Mouse (Mus musculus) brain, embryonic 14.5 days (tissue): Measurements from ENCODE around the gene Serhl.

ENCODE experiments used
- CTCF ChIP-seq: fragments of 200-500 bp; IDR thresholded peaks from 2 replicates; pipeline ENCODE4 v1.5.1; 2012; ENCODE audit warnings: inconsistent platforms, mild to moderate bottlenecking, moderate library complexity, borderline replicate concordance; ENCODE audit not compliant: insufficient read depth, insufficient read length; ENCODE audit errors: extremely low read depth
- POLR2A ChIP-seq: fragments of 200-500 bp; IDR thresholded peaks from 2 replicates; pipeline ENCODE4 v1.6.1; 2012; ENCODE audit warnings: mild to moderate bottlenecking, inconsistent platforms, borderline replicate concordance; ENCODE audit not compliant: poor library complexity, insufficient read depth, insufficient read length, severe bottlenecking; ENCODE audit errors: extremely low read depth

DNA sequence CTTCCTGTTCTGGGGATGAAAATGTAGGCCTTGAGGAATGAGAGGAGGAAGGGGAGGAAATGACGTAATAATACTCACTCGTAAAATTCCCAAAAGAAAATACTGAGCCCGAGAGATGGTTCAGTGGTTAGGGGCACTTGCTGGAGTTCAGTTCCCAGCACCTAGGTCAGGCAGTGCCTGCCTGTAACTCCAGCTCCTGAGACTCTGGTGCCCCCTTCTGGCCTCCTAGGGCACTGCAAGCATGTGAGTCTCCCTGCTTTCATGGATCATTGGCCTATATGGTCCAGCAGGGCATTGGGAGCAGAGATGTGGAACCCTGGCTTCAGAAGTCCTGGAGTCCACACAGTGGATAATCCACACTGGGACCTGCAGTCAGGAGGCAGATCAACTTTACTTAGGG is 43.0 kb upstream of the Serhl start:
- TF ChIP-seq CTCF (peak; percentile 40; the same call in 1 of the 2 replicates), POLR2A (no peak)
